Mouse (Mus musculus) liver, adult 2 months (tissue): ENCODE data around the gene Urb1.

Source experiments
- CTCF ChIP-seq: fragments of 200-500 bp; IDR thresholded peaks from 2 replicates; pipeline ENCODE4 v1.5.1; 2011; ENCODE audit warnings: low read depth, low read length, control low read depth
- POLR2A ChIP-seq: fragments of 200-500 bp; IDR thresholded peaks from 2 replicates; pipeline ENCODE4 v1.6.1; 2011; ENCODE audit warnings: low read length, control low read depth; ENCODE audit not compliant: insufficient read depth; ENCODE audit errors: extremely low read depth

- TF ChIP-seq CTCF (no peak), POLR2A (no peak)
Measured at GRCm38 (mm10) chr16:90785257-90785656, 25.0 kb downstream of the Urb1 start.
